Mouse (Mus musculus): ENCODE results near the gene Pgd.

The Pgd gene

GRCm38 (mm10) chr4:149168016-149168415 lies 1.4 kb upstream of the Pgd start:
- no peak for DNase-seq (ENCODE audit: extremely low spot score, low spot score)

GRCm38 (mm10) chr4:149166957-149167611 lies 513 bp upstream of the Pgd start:
- no peak for DNase-seq (ENCODE audit: extremely low spot score, low spot score)

GRCm38 (mm10) chr4:149164150-149164549 lies 2.4 kb downstream of the Pgd start:
- DNase-seq (ENCODE audit: extremely low spot score, low spot score) = no peak

- DNase-seq (ENCODE audit: extremely low spot score, low spot score) = no peak
Measured at GRCm38 (mm10) chr4:149163196-149163595, 3.4 kb downstream of the Pgd start.

GRCm38 (mm10) chr4:149161166-149161565 lies 5.4 kb downstream of the Pgd start:
- no peak for DNase-seq (ENCODE audit: extremely low spot score, low spot score)

- DNase-seq (ENCODE audit: extremely low spot score, low spot score) = no peak
Measured at GRCm38 (mm10) chr4:149159891-149160290, 6.7 kb downstream of the Pgd start.

GRCm38 (mm10) chr4:149159203-149159602 lies 7.4 kb downstream of the Pgd start:
- no peak for DNase-seq (ENCODE audit: extremely low spot score, low spot score)

GRCm38 (mm10) chr4:149157415-149157973 lies 9.1 kb downstream of the Pgd start:
- no peak for DNase-seq (ENCODE audit: extremely low spot score, low spot score)

- DNase-seq (ENCODE audit: extremely low spot score, low spot score) = no peak
Measured at GRCm38 (mm10) chr4:149155711-149156110, 10.9 kb downstream of the Pgd start.

GRCm38 (mm10) chr4:149154859-149155258 lies 11.7 kb downstream of the Pgd start:
- no peak for DNase-seq (ENCODE audit: extremely low spot score, low spot score)

- no peak for DNase-seq (ENCODE audit: extremely low spot score, low spot score)
Measured at GRCm38 (mm10) chr4:149150721-149151120, 15.8 kb downstream of the Pgd start.

- no peak for DNase-seq (ENCODE audit: extremely low spot score, low spot score)
Measured at GRCm38 (mm10) chr4:149150256-149150655, 16.3 kb downstream of the Pgd start.

GRCm38 (mm10) chr4:149149611-149150010 lies 17.0 kb downstream of the Pgd start:
- DNase-seq (ENCODE audit: extremely low spot score, low spot score) = no peak

- DNase-seq (ENCODE audit: extremely low spot score, low spot score) = no peak
Measured at GRCm38 (mm10) chr4:149149196-149149595, 17.4 kb downstream of the Pgd start.

GRCm38 (mm10) chr4:149148084-149148483 lies 18.5 kb downstream of the Pgd start:
- no peak for DNase-seq (ENCODE audit: extremely low spot score, low spot score)

GRCm38 (mm10) chr4:149147528-149147927 lies 19.0 kb downstream of the Pgd start:
- DNase-seq (ENCODE audit: extremely low spot score, low spot score) = no peak

- DNase-seq (ENCODE audit: extremely low spot score, low spot score) = no peak
Measured at GRCm38 (mm10) chr4:149145151-149145550, 21.4 kb downstream of the Pgd start.

GRCm38 (mm10) chr4:149144459-149144858 lies 22.1 kb downstream of the Pgd start:
- DNase-seq (ENCODE audit: extremely low spot score, low spot score) = peak; percentile 87

- no peak for DNase-seq (ENCODE audit: extremely low spot score, low spot score)
Measured at GRCm38 (mm10) chr4:149143594-149143993, 23.0 kb downstream of the Pgd start.

GRCm38 (mm10) chr4:149138515-149138914 lies 28.1 kb downstream of the Pgd start:
- no peak for DNase-seq (ENCODE audit: extremely low spot score, low spot score)

- DNase-seq (ENCODE audit: extremely low spot score, low spot score) = peak; percentile 100
Measured at GRCm38 (mm10) chr4:149136982-149137770, 29.4 kb downstream of the Pgd start, which contains the start of gene Cenps. TSS of gene Cenps (minus strand) at chr4:149137629.

GRCm38 (mm10) chr4:149136116-149136850 lies 30.3 kb downstream of the Pgd start:
- DNase-seq (ENCODE audit: extremely low spot score, low spot score) = no peak

All from neural tube, embryonic 10.5 days (tissue).